Mouse (Mus musculus): ENCODE results near the gene Rasgrp2. TPM values are rescaled to one million over a fixed set of nuclear protein-coding genes. Genes with fewer than 3 reads are reported as not detected.

The Rasgrp2 gene
- polyA plus RNA-seq, 1 experiment: 41.9 TPM

GRCm38 (mm10) chr19:6401131-6401815 lies 2.1 kb downstream of the Rasgrp2 start:
- DNase-seq (ENCODE audit: low read depth, low spot score): no peak
- 2% methylated on average over 32 of the region's 32 CpGs for WGBS

DNA sequence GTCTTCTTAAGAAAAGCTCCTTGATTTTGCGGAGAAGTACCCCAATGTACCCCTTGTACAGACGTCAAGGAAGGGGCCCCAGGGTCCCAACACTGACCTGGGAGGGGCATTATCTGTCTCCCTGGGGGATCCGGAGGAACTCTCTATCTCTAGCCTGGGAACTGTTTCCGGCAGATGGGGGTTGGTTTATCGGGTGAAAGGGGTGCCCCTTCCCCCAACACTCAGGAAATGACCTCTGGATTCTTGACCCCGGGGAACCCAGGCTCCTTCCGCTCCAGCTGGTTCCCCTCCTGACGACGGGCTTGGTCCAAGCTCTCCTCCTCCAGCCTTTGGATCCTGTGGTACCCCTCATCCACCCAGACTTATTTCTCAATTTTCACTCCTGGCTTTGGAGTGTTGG lies 2.8 kb downstream of the Rasgrp2 start:
- DNase-seq (ENCODE audit: low read depth, low spot score): no peak
- WGBS: 12% methylated on average over 9 of the region's 9 CpGs

- 79% methylated on average over 10 of the region's 10 CpGs for WGBS
- no peak for DNase-seq (ENCODE audit: low read depth, low spot score)
Measured at GRCm38 (mm10) chr19:6403869-6404268, 4.7 kb downstream of the Rasgrp2 start.

DNA sequence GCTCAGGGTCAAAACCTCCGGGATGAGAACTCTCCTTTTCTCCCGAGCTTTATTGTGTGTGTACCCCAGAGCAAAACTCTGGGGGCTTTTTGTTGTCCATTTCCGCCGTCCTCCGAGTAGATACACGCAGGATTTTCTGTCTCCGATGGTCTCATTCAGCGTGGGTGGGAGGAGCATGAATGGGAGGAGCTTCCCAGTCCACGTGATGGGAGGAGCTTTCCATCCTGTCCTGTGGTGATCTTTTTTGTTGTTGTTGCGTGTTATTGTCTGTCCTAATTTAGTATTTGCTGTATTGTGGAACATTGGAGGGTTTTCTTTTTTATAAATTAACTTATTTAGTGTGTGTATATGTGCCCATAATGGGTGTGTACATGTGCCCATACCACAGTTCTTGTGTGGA lies 6.3 kb downstream of the Rasgrp2 start:
- DNase-seq (ENCODE audit: low read depth, low spot score): no peak
- WGBS: 70% methylated on average over 10 of the region's 10 CpGs

DNA sequence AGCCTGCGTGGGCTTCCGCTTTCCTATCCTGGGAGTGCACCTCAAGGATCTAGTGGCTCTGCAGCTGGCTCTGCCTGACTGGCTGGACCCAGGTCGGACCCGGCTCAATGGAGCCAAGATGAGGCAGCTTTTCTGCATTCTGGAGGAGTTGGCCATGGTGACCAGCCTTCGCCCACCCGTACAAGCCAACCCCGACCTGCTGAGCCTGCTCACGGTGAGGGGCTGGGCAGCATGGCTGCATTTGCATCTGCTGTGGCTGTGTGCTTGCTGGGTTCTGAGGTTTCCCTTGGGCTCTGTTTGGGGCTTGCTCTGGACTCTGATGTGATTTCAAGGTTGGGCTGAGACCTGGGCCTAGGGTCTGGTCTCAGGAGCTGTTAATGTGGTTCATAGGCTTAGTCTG lies 8.0 kb downstream of the Rasgrp2 start:
- WGBS: 92% methylated on average over 8 of the region's 8 CpGs
- no peak for DNase-seq (ENCODE audit: low read depth, low spot score)

DNA sequence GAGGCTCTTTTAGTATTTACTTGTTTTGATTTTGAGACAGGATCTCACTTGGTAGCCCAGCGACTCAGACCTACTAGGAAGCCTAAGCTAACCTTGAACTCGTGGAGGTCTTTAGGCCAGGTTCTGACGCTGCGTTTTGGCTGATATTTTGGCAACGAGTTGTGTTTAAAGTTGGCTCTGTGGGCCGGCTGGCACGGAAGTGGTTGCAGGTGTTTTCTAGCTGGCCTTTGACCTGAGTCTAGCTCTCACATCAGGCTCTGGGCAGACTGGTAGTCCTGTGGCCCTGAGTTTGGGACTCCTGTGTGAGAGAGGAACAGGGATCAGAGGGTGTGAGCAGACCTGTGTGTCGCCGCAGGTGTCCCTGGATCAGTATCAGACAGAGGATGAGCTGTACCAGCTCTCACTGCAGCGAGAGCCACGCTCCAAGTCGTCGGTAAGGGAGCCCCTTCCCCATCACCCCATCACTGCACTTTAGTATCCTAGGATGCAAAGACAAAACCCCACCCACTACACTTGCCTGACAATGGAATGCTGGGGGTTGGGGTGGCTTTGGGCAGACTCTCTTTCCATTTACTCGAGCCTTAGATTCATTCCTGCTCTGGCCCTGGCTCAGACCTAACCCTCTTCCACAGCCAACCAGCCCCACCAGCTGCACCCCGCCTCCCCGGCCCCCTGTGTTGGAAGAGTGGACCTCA lies 8.8 kb downstream of the Rasgrp2 start:
- WGBS: 55% methylated on average over 16 of the region's 16 CpGs
- no peak for DNase-seq (ENCODE audit: low read depth, low spot score)

DNA sequence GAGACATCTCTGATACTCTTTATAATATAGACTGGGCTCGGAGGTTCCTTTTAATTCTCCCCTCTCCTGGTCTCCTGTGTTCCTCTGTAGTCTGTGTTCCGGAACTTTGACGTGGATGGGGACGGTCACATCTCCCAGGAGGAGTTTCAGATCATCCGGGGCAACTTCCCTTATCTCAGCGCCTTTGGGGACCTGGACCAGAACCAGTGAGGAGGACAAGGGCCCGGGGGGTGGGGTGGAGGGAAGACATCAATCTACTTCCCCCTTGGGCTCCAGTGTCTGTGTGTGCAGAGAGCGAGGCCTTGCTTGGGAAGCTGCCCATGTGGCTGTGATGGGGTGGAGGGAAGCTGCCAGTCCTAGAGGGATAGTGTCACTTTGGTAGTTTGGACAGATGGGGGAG lies 9.6 kb downstream of the Rasgrp2 start:
- DNase-seq (ENCODE audit: low read depth, low spot score): no peak
- WGBS: 82% methylated on average over 8 of the region's 8 CpGs

DNA sequence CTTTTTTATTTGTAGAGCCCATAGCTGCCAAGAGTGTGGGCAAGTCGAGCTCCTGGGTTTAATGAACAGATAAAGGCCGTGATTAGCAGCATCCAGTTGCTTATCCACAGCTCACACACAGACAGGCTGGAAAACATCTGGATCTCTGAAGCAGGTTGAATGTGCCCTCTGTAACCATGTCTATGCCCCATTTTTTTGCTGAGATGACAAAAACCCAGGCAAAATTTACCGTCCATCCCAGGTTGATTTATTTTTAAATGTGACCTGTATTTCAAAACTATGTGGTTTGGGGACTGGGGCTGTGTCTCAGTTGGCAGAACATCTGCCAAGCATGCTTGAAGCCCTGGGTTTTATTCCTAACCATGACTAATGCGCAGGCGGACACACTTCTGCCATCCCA lies 10.0 kb downstream of the Rasgrp2 start:
- 74% methylated on average over 5 of the region's 5 CpGs for WGBS
- DNase-seq (ENCODE audit: low read depth, low spot score): no peak

- DNase-seq (ENCODE audit: low read depth, low spot score): no peak
- 75% methylated on average over 5 of the region's 5 CpGs for WGBS
Measured at GRCm38 (mm10) chr19:6409936-6410335, 10.8 kb downstream of the Rasgrp2 start.

DNA sequence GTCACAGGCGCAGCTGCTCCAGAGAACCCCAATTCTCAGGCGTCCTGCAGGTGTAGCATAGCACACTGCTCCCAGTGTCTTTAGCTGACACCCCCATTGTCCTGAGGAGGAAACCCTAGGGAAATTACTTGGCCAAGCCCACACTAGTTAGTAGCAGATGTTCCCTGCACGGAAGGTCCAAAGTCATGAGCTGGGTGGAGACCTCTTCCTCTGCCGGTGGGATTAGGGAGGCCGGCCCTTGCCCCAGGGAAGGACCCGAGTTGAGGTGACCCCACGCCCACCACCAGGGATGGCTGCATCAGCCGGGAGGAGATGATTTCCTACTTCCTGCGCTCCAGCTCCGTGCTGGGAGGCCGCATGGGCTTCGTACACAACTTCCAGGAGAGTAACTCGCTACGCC lies 13.7 kb downstream of the Rasgrp2 start:
- no peak for DNase-seq (ENCODE audit: low read depth, low spot score)
- 52% methylated on average over 14 of the region's 14 CpGs for WGBS

- no peak for DNase-seq (ENCODE audit: low read depth, low spot score)
- WGBS: 59% methylated on average over 6 of the region's 6 CpGs
Measured at GRCm38 (mm10) chr19:6415454-6415853, 16.3 kb downstream of the Rasgrp2 start.

DNA sequence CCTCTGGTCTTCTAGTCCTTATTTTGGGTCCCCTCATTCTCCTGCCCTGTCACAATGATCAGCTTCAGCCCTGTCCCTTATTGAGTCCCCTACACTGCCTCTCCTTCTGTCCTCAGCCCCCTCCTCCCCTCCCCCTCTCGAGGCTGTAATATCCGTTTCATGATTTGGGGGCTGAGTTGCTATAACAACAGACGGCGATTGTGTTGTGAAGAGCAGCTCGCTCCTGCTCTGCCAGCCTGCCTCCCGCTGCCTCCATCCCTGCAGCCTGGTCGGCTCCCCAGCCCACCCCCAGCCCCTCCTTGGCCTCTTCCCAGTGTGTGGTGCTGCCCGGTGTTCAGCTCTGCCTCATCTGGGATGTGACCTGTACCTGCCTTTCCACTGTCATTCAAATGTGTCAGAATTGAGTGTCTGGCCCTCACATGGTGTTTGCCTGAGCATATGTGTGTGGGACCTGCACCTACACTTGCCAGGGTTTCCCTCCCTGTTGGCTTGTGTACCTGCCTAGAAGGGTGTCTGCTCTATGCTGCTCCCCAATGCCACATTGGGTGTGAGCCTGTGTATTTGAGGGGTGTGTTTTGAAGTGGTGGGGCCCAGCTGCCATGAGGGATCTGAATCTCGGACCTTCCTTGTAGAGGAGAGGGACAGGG lies 17.1 kb downstream of the Rasgrp2 start:
- WGBS: 51% methylated on average over 9 of the region's 9 CpGs
- DNase-seq (ENCODE audit: low read depth, low spot score): no peak

GRCm38 (mm10) chr19:6416894-6417761 lies 18.0 kb downstream of the Rasgrp2 start:
- DNase-seq (ENCODE audit: low read depth, low spot score): no peak
- WGBS: 40% methylated on average over 12 of the region's 12 CpGs

DNA sequence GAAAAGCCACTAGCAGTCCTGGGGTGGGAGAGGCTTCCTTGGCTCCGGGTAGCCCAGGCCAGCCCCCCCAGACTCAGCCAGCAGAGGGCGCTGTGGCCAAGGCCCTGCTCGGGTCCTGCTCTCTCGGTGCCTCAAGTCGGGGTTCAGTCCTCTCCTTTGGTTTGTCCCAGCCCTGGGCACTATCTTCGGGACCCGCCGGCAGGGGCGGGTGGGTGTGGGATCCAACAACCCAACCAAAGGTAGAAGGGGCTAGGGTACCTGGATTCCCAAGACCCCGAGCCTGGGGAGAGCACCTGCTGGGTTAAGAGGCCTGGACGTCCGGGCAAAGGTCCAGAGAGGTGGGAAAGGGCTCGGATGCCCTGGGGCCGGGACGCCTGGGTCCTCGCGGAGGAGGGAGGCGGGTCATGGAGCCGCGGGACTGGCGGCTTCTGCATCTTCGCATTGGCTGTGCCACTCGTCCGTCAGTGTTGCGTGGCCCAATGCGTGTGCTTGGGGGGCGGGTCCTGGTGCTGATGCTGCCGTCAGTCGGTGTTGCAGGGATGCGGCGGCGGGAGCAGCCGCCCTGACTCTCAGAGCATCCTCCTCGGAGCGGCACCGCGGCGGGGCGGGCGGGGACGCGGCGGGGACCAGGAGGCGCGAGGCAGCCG lies 19.2 kb downstream of the Rasgrp2 start, which contains the start of gene Nrxn2:
TSS of gene Nrxn2 (plus strand) at position 499 of the 647 bp plus-strand sequence.
- under 1% methylated on average over 46 of the region's 46 CpGs for WGBS

DNA sequence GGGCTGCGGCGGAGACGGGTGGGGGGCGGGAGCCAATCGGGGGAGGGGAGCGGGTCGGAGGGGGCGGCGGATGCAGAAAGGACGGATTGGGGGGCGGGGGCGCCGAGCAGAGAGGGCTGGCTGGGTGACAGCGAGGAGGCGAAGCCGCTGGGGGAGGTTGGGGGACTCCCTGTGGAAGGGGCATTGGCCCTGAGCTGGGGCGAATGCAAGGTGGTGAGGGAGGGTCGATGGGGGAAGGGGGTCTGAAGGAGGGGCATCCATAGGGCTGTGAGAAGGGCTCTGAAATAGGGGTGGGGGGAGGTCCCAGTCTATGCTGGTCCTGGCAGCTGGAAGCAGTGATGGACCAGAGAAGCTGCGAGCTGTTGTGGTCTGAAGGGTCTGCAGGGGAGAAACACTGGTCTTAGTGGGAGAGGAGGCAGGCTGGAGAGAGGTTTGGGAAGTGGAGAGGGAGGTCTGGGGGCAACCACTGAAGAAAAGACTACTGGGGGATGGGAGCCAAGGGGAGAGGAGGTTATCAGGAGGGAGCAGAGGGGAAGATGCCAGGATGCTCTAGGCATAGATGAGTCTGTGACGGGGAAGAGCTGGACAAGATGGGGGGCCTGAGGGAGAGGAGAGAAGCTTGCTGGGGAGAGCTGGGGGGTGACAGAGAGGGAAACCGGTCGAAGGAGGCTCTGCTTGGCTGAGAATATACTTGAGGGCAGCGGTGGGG lies 20.0 kb downstream of the Rasgrp2 start:
- no peak for DNase-seq (ENCODE audit: low read depth, low spot score)
- 15% methylated on average over 20 of the region's 23 CpGs for WGBS

More for the DNA sequence above, 19.2 kb downstream of the Rasgrp2 start, which contains the start of gene Nrxn2:
- DNase-seq (ENCODE audit: low read depth, low spot score): peak; percentile 38

GRCm38 (mm10) chr19:6419805-6420310 lies 20.7 kb downstream of the Rasgrp2 start:
- WGBS: 50% methylated on average over 9 of the region's 9 CpGs
- no peak for DNase-seq (ENCODE audit: low read depth, low spot score)

DNA sequence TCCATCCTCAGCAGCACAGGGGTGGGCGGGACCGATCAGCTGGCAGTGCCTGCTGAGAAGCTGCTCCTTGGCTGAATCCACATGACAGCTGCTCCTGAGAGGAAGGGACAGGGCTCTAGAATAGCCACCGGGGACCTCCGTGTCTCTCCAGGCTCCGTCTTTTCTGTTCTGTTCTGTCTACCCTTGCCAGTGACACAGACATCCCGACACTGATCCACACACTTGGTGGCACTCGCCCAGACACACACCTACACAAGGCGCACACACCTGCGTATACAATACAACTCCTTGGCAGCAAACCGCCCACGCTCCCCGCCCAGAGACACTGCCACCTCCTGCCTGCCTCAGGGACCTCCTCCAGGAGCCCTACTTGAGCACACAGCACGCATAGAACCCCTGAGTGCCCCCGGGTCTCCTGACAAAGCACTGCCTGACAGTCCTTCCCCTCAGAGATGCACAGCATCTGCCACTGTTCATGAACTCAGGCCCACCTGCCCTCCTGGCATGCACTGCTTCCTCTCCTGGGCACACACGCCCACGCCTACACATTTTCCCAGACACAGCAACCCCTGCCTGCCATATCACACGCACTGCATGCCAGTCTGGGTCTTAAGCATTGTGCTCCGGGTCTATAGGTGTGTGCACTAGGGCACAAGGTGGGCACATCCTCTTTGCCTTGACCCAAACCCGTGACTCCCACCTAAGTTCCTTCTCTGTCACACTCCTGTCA lies 21.5 kb downstream of the Rasgrp2 start:
- DNase-seq (ENCODE audit: low read depth, low spot score): no peak
- WGBS: 25% methylated on average over 19 of the region's 19 CpGs

DNA sequence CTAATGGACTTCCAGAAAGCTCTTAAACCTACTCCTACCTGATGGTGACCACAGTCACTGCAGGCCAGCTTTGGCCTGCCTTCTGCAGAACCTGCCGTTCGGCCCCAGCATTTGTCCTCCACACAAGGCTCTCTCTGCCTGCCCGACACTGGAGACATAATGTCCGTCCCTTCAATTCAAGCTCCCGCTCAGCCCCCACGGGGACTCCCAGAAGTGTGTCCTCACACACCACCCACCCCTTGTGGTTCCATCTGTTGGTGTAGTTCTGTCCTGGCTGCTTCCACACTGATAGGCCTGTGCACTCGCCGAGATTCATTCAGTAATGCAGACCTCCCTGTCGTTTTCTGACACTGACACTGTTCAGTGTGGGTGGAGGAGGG lies 22.1 kb downstream of the Rasgrp2 start:
- 64% methylated on average over 9 of the region's 9 CpGs for WGBS
- no peak for DNase-seq (ENCODE audit: low read depth, low spot score)
